ENCODE assay signal across 8 mouse cellular contexts in genomic region chr2:131159938-131160581, GRCm38 (mm10). TPM values are rescaled to one million over a fixed set of nuclear protein-coding genes. Genes with fewer than 3 reads are reported as not detected.
DNase-seq lines count a peak whose midpoint lies in the region; ATAC-seq and TF ChIP-seq lines count a peak whose summit lies in the region.

Gene 1700037H04Rik (minus strand): TSS chr2:131160081.

- peak within 1 kb of the TSS; percentile 97 for H3K27ac ChIP-seq in hindbrain, embryonic 13.5 days

- no peak for TF ChIP-seq CTCF in Patski (IDR thresholded peaks at IDR 0.05)

- peak within 1 kb of the TSS; percentile 94 for H3K4me2 ChIP-seq in hindbrain, embryonic 13.5 days

- H3K4me3 ChIP-seq in hindbrain, embryonic 13.5 days = peak within 1 kb of the TSS; percentile 59

- CTCF ChIA-PET in Patski (lab: Charles Lee) = interaction anchor here (0.9 to 3.0 kb wide), 7 partner anchors 9 to 103 kb away, joined by 3 to 11 read pairs (median 4); partner anchors contain the start of gene Spef1

- in situ Hi-C loops in Patski (cut with MboI; ENCODE audit: low pct_unique_long_range_greater_than_20kb) = loop anchor here (5.0 to 10.0 kb wide), 2 partner anchors 68 to 195 kb away; no protein-coding TSS in a partner anchor

- peak; percentile 85 for DNase-seq in Patski (ENCODE audit: low read depth, low spot score)
- peak; percentile 97 to 98 for DNase-seq in cerebellum, postnatal 14 days
- DNase-seq in frontal cortex, postnatal 14 days (ENCODE audit: low spot score in 2 of 2) = peak; percentile 95 to 97
- peak; percentile 79 to 83 for DNase-seq in layer of hippocampus, postnatal 25 days (ENCODE audit: extremely low spot score in 1 of 2, low spot score in 1 of 2)
- peak; percentile 98 for DNase-seq in lung, postnatal 25 days (ENCODE audit: low spot score)
- peak; percentile 99 for DNase-seq in retina, embryonic 14.5 days (ENCODE audit: low spot score)
- DNase-seq in thymus, postnatal 4 days = peak; percentile 98

- WGBS in hindbrain, embryonic 13.5 days = under 1% methylated on average over 54 of the region's 54 CpGs

- POLR2A ChIA-PET in Patski (lab: Charles Lee) = interaction anchor here (0.6 to 2.8 kb wide), 5 partner anchors 11 to 172 kb away, joined by 4 to 8 read pairs (median 6); no protein-coding TSS in a partner anchor

- peaks cover 6% of the 10 kb centered on the region; the same call in 1 of the 2 replicates for H3K36me3 ChIP-seq in hindbrain, embryonic 13.5 days

- H3K9me3 ChIP-seq in hindbrain, embryonic 13.5 days = peaks cover 5% of the 10 kb centered on the region; the same call in 1 of the 2 replicates

- peak; percentile 95 for ATAC-seq in Patski
- ATAC-seq in hindbrain, embryonic 13.5 days (ENCODE audit: low FRiP score) = peak; percentile 97

- H3K27me3 ChIP-seq in Patski = no peaks in the 10 kb centered on the region
- H3K27me3 ChIP-seq in hindbrain, embryonic 13.5 days = no peaks in the 10 kb centered on the region

- peak within 1 kb of the TSS; percentile 88 for H3K9ac ChIP-seq in hindbrain, embryonic 13.5 days

- H3K4me1 ChIP-seq in hindbrain, embryonic 13.5 days (replicated peaks) = peaks cover 42% of the 10 kb centered on the region

RNA-seq across cellular contexts. Expression of gene 1700037H04Rik, which starts in this region (rescaled TPM):
- 86.3 TPM for polyA plus RNA-seq in Patski (2021)
- polyA plus RNA-seq in hindbrain, embryonic 13.5 days (2015; fragmentation: Nextera tagmentation; extraction: Ambion mirVana) = 94.3 and 94.6 TPM in 2 replicates
- 10 to 100 TPM; 55.5 to 66.7 TPM for total RNA-seq in layer of hippocampus, postnatal 25 days (2021)

Comparison
In these comparisons a context has a peak if more than half of its experiments do, and no peak if none do; other contexts are left out.
1. Peak in every context shown above with its lines: DNase-seq, ATAC-seq, H3K4me3 ChIP-seq and H3K27ac ChIP-seq.